Mouse (Mus musculus) T-cell, adult 2 months (primary cell): ENCODE results near the gene Phtf1.

Experiments used
- DNase-seq: peaks from one replicate; pipeline ENCODE4 v3.0.0; 2022; ENCODE audit warnings: low spot score

Phtf1 gene

GRCm38 (mm10) chr3:104020101-104020500, 52.2 kb downstream of the Phtf1 start:
- DNase-seq: no peak

DNA sequence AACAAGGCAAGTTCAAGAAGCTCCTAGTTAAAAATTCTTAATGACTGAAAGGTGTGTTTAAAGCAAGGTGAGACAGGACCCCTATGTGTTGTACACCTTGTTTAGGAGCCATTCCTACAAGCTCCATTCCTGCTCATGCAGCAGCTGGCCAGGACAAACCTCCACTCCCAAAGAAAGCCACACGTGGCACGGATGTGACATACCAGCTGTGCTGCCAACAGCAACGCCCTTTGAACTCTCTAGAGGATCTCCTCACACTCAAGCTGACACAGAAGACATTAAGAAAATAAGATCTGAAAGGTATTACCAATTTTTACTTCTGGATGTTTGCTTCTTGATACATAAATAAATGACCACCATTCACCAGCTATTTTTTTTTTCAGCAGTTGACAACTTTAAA, 59.0 kb downstream of the Phtf1 start:
- DNase-seq: no peak

- no peak for DNase-seq
Measured at GRCm38 (mm10) chr3:104032086-104032485, 64.2 kb downstream of the Phtf1 start.

DNA sequence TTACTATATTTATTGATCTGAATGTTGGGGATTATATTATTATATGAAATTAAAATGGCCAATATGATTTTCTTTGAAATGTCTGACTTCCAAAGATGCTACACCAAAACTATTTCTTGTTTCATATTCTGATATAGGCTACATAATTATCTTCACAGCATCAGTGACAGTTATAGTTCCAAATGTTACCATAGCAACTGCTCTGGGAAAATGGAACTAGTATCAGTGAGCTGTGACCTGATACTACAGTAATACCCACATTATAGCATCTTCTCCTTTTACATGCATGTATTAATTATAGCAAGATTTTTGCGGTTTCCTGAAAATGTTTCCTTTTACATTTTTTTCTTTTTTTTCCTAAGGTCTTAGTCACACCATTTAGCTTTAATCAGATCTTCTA, 64.8 kb downstream of the Phtf1 start:
- DNase-seq: no peak

GRCm38 (mm10) chr3:104059001-104059622, 91.2 kb downstream of the Phtf1 start:
- no peak for DNase-seq

- no peak for DNase-seq
Measured at GRCm38 (mm10) chr3:104069395-104069794, 101.5 kb downstream of the Phtf1 start.
